Mouse (Mus musculus): ENCODE data around the gene Zbtb44.

GRCm38 (mm10) chr9:31030532-31031413, at the start of gene Zbtb44:
- peak; percentile 22; the same call in 1 of the 2 replicates for TF ChIP-seq CTCF (IDR thresholded peaks at IDR 0.05)
- TF ChIP-seq EP300 (IDR thresholded peaks at IDR 0.05): no peak

Data from lung, postnatal 0 days (tissue).